19 mouse cellular contexts compared by ENCODE assay signal in genomic region chr1:183516167-183516566, GRCm38 (mm10).
DNase-seq lines count a peak whose midpoint lies in the region; ATAC-seq and TF ChIP-seq lines count a peak whose summit lies in the region.
"Had no signal": no experiment of that assay in that cellular context is flagged by ENCODE, and none has a peak within 500 bp of the region (broad histone marks: within the 10 kb centered on the region; RNA-seq: fewer than 3 reads in every experiment).

No protein-coding gene starts in this region.

- H3K27ac ChIP-seq in kidney, postnatal 0 days, result no peak overlapping the region
- no peak overlapping the region for H3K27ac ChIP-seq in kidney, embryonic 14.5 days (ENCODE audit: low read depth, low read length)
- H3K27ac ChIP-seq in neural tube, embryonic 14.5 days (ENCODE audit: low read depth, low read length), result no peak overlapping the region
- H3K27ac ChIP-seq in neural tube, embryonic 15.5 days (replicated peaks), result no peak overlapping the region
- H3K27ac ChIP-seq in forebrain, embryonic 16.5 days (ENCODE audit: low read length), result no peak overlapping the region
- H3K27ac ChIP-seq: forebrain, embryonic 15.5 days; heart, embryonic 13.5 days; hindbrain, embryonic 15.5 days; limb, embryonic 10.5 days; liver, embryonic 14.5 days had no signal

- DNase-seq in cerebellum, postnatal 14 days, result peak; percentile 36 to 50
- DNase-seq in cerebellum, adult 9-10 months, result no peak
- no peak for DNase-seq in kidney, postnatal 0 days (ENCODE audit: low spot score)
- no peak for DNase-seq in urinary bladder, adult 18-20 months (ENCODE audit: low spot score in 2 of 2)
- DNase-seq: adrenal gland, postnatal 25 days; gastrocnemius, postnatal 10 days; kidney, adult 9 months; layer of hippocampus, adult 9-11 months; lung, postnatal 4 days; thymus, adult 2 months had no signal

- no peak overlapping the region for H3K9ac ChIP-seq in kidney, postnatal 0 days (ENCODE audit: low read depth, low read length)
- H3K9ac ChIP-seq in kidney, embryonic 14.5 days (ENCODE audit: low read depth, low read length), result no peak overlapping the region
- no peak overlapping the region for H3K9ac ChIP-seq in neural tube, embryonic 14.5 days (replicated peaks; ENCODE audit: low read depth, low read length)
- H3K9ac ChIP-seq in neural tube, embryonic 15.5 days (replicated peaks), result no peak overlapping the region
- no peak overlapping the region for H3K9ac ChIP-seq in forebrain, embryonic 16.5 days (replicated peaks; ENCODE audit: low read depth, low read length)
- H3K9ac ChIP-seq: forebrain, embryonic 15.5 days; heart, embryonic 13.5 days; hindbrain, embryonic 15.5 days; liver, embryonic 14.5 days had no signal

- no peaks in the 10 kb centered on the region for H3K4me1 ChIP-seq in kidney, postnatal 0 days (replicated peaks; ENCODE audit: insufficient read depth, low read length)
- H3K4me1 ChIP-seq in kidney, embryonic 14.5 days (ENCODE audit: control insufficient read depth, insufficient read depth, low read length), result no peaks in the 10 kb centered on the region
- 0 out of 2 replicates have a peak, but pooled peaks cover 4% of the 10 kb centered on the region for H3K4me1 ChIP-seq in neural tube, embryonic 14.5 days (ENCODE audit: control insufficient read depth, insufficient read depth, low read length)
- H3K4me1 ChIP-seq in neural tube, embryonic 15.5 days, result peaks cover 19% of the 10 kb centered on the region
- peaks cover 3% of the 10 kb centered on the region for H3K4me1 ChIP-seq in forebrain, embryonic 16.5 days (replicated peaks; ENCODE audit: control insufficient read depth, insufficient read depth, low read length)

- WGBS in kidney, postnatal 0 days, result 72% methylated on average over 4 of the region's 4 CpGs
- 80% methylated on average over 4 of the region's 4 CpGs for WGBS in kidney, embryonic 14.5 days
- 53% methylated on average over 4 of the region's 4 CpGs for WGBS in neural tube, embryonic 14.5 days
- WGBS in neural tube, embryonic 15.5 days, result 54% methylated on average over 4 of the region's 4 CpGs
- 74% methylated on average over 4 of the region's 4 CpGs for WGBS in forebrain, embryonic 16.5 days

- TF ChIP-seq CTCF in kidney, postnatal 0 days (IDR thresholded peaks at IDR 0.05; ENCODE audit: low read depth), result peak; percentile 18; the same call in 1 of the 2 replicates

- no peak overlapping the region for H3K4me2 ChIP-seq in kidney, postnatal 0 days (ENCODE audit: low read length)
- no peak overlapping the region for H3K4me2 ChIP-seq in kidney, embryonic 14.5 days (replicated peaks; ENCODE audit: low read depth, low read length)
- H3K4me2 ChIP-seq in neural tube, embryonic 14.5 days (ENCODE audit: low read depth, low read length), result no peak overlapping the region
- no peak overlapping the region for H3K4me2 ChIP-seq in neural tube, embryonic 15.5 days
- H3K4me2 ChIP-seq in forebrain, embryonic 16.5 days (ENCODE audit: low read length), result no peak overlapping the region
- H3K4me2 ChIP-seq: forebrain, embryonic 15.5 days; heart, embryonic 13.5 days; hindbrain, embryonic 15.5 days had no signal

- H3K27me3 ChIP-seq in kidney, postnatal 0 days (ENCODE audit: insufficient read depth, low read length), result no peaks in the 10 kb centered on the region
- H3K27me3 ChIP-seq in kidney, embryonic 14.5 days (ENCODE audit: control insufficient read depth, insufficient read depth, low read length), result no peaks in the 10 kb centered on the region
- no peaks in the 10 kb centered on the region for H3K27me3 ChIP-seq in neural tube, embryonic 14.5 days (ENCODE audit: control insufficient read depth, insufficient read depth, low read length)
- H3K27me3 ChIP-seq in neural tube, embryonic 15.5 days (replicated peaks), result no peaks in the 10 kb centered on the region
- H3K27me3 ChIP-seq in forebrain, embryonic 16.5 days (replicated peaks; ENCODE audit: control insufficient read depth, insufficient read depth, low read length), result no peaks in the 10 kb centered on the region
- H3K27me3 ChIP-seq: forebrain, embryonic 15.5 days; heart, embryonic 13.5 days; hindbrain, embryonic 15.5 days had no signal

- H3K4me3 ChIP-seq in kidney, postnatal 0 days (replicated peaks; ENCODE audit: low read depth, low read length), result no peak overlapping the region
- no peak overlapping the region for H3K4me3 ChIP-seq in kidney, embryonic 14.5 days (ENCODE audit: low read length)
- no peak overlapping the region for H3K4me3 ChIP-seq in neural tube, embryonic 14.5 days (ENCODE audit: low read depth, low read length)
- H3K4me3 ChIP-seq in neural tube, embryonic 15.5 days (replicated peaks), result no peak overlapping the region
- no peak overlapping the region for H3K4me3 ChIP-seq in forebrain, embryonic 16.5 days (replicated peaks; ENCODE audit: low read length)
- H3K4me3 ChIP-seq: forebrain, embryonic 15.5 days; heart, embryonic 13.5 days; hindbrain, embryonic 15.5 days; limb, embryonic 10.5 days had no signal

- H3K36me3 ChIP-seq in kidney, postnatal 0 days (ENCODE audit: insufficient read depth, low read length), result no peaks in the 10 kb centered on the region
- no peaks in the 10 kb centered on the region for H3K36me3 ChIP-seq in kidney, embryonic 14.5 days (ENCODE audit: control insufficient read depth, insufficient read depth, low read length)
- no peaks in the 10 kb centered on the region for H3K36me3 ChIP-seq in neural tube, embryonic 14.5 days (ENCODE audit: control insufficient read depth, insufficient read depth, low read length)
- no peaks in the 10 kb centered on the region for H3K36me3 ChIP-seq in neural tube, embryonic 15.5 days
- no peaks in the 10 kb centered on the region for H3K36me3 ChIP-seq in forebrain, embryonic 16.5 days (ENCODE audit: control insufficient read depth, insufficient read depth)
- H3K36me3 ChIP-seq: forebrain, embryonic 15.5 days; heart, embryonic 13.5 days; hindbrain, embryonic 15.5 days; limb, embryonic 10.5 days had no signal

- no peak for ATAC-seq in kidney, postnatal 0 days (replicated peaks; ENCODE audit: low FRiP score, low read depth)
- no peak for ATAC-seq in kidney, embryonic 14.5 days (ENCODE audit: low FRiP score, low TSS enrichment)
- ATAC-seq in neural tube, embryonic 14.5 days (ENCODE audit: low read depth), result peak; percentile 50; the same call in 1 of the 2 replicates
- ATAC-seq in neural tube, embryonic 15.5 days (ENCODE audit: low FRiP score), result no peak
- no peak for ATAC-seq in forebrain, embryonic 16.5 days
- ATAC-seq: forebrain, embryonic 15.5 days had no signal

- no peaks in the 10 kb centered on the region for H3K9me3 ChIP-seq in kidney, postnatal 0 days (replicated peaks; ENCODE audit: low read length)
- H3K9me3 ChIP-seq in kidney, embryonic 14.5 days (ENCODE audit: control insufficient read depth, low read length), result no peaks in the 10 kb centered on the region
- H3K9me3 ChIP-seq in neural tube, embryonic 14.5 days (ENCODE audit: control insufficient read depth, low read length), result no peaks in the 10 kb centered on the region
- no peaks in the 10 kb centered on the region for H3K9me3 ChIP-seq in neural tube, embryonic 15.5 days (replicated peaks)
- H3K9me3 ChIP-seq in forebrain, embryonic 16.5 days (ENCODE audit: control insufficient read depth, low read length), result no peaks in the 10 kb centered on the region
- H3K9me3 ChIP-seq: forebrain, embryonic 15.5 days; heart, embryonic 13.5 days; hindbrain, embryonic 15.5 days; limb, embryonic 10.5 days had no signal

Comparison
In these comparisons a context has a peak if more than half of its experiments do, and no peak if none do; other contexts are left out.
1. DNase-seq: peak in cerebellum, postnatal 14 days (2 of 2); none in cerebellum, adult 9-10 months (single experiment), kidney, postnatal 0 days (single experiment) and urinary bladder, adult 18-20 months (0 of 2).